ENCODE assay signal across 9 mouse cellular contexts in genomic region chr2:92188744-92189143, GRCm38 (mm10).
DNase-seq lines count a peak whose midpoint lies in the region; ATAC-seq and TF ChIP-seq lines count a peak whose summit lies in the region.
"Had no signal": no experiment of that assay in that cellular context is flagged by ENCODE, and none has a peak within 500 bp of the region (broad histone marks: within the 10 kb centered on the region; RNA-seq: fewer than 3 reads in every experiment).

No protein-coding gene starts in this region.

- ATAC-seq in kidney, postnatal 0 days (replicated peaks; ENCODE audit: low FRiP score, low read depth), result no peak
- ATAC-seq in embryonic facial prominence, embryonic 13.5 days (ENCODE audit: insufficient number of reproducible peaks, insufficient read depth, low FRiP score, low TSS enrichment, low read depth), result no peak
- ATAC-seq in forebrain, embryonic 16.5 days, result no peak
- no peak for ATAC-seq in midbrain, embryonic 14.5 days (ENCODE audit: low FRiP score, low TSS enrichment)
- no peak for ATAC-seq in inflammation-experienced regulatory T-cells, adult 6 months

- peaks cover 15% of the 10 kb centered on the region for H3K4me1 ChIP-seq in kidney, postnatal 0 days (replicated peaks; ENCODE audit: insufficient read depth, low read length)
- H3K4me1 ChIP-seq in embryonic facial prominence, embryonic 13.5 days, result peaks cover 25% of the 10 kb centered on the region
- H3K4me1 ChIP-seq in forebrain, embryonic 16.5 days (replicated peaks; ENCODE audit: control insufficient read depth, insufficient read depth, low read length), result peaks cover 27% of the 10 kb centered on the region
- H3K4me1 ChIP-seq in midbrain, embryonic 14.5 days (ENCODE audit: control insufficient read depth, insufficient read depth, low read length), result peaks cover 37% of the 10 kb centered on the region

- TF ChIP-seq CTCF in kidney, postnatal 0 days (IDR thresholded peaks at IDR 0.05; ENCODE audit: low read depth), result no peak

- 54% methylated on average over 3 of the region's 3 CpGs for WGBS in kidney, postnatal 0 days
- WGBS in embryonic facial prominence, embryonic 13.5 days, result 65% methylated on average over 3 of the region's 3 CpGs
- WGBS in forebrain, embryonic 16.5 days, result 42% methylated on average over 3 of the region's 3 CpGs
- 64% methylated on average over 3 of the region's 3 CpGs for WGBS in midbrain, embryonic 14.5 days

- no peak overlapping the region for H3K27ac ChIP-seq in kidney, postnatal 0 days
- H3K27ac ChIP-seq in embryonic facial prominence, embryonic 13.5 days, result no peak overlapping the region
- no peak overlapping the region for H3K27ac ChIP-seq in forebrain, embryonic 16.5 days (ENCODE audit: low read length)
- no peak overlapping the region for H3K27ac ChIP-seq in midbrain, embryonic 14.5 days (replicated peaks; ENCODE audit: low read depth, low read length)

- no peaks in the 10 kb centered on the region for H3K36me3 ChIP-seq in kidney, postnatal 0 days (ENCODE audit: insufficient read depth, low read length)
- H3K36me3 ChIP-seq in embryonic facial prominence, embryonic 13.5 days, result no peaks in the 10 kb centered on the region
- no peaks in the 10 kb centered on the region for H3K36me3 ChIP-seq in forebrain, embryonic 16.5 days (ENCODE audit: control insufficient read depth, insufficient read depth)
- H3K36me3 ChIP-seq in midbrain, embryonic 14.5 days (ENCODE audit: control insufficient read depth, insufficient read depth, low read length), result no peaks in the 10 kb centered on the region

- peak overlapping the region; percentile 32; the same call in 1 of the 2 replicates for H3K4me2 ChIP-seq in kidney, postnatal 0 days (ENCODE audit: low read length)
- H3K4me2 ChIP-seq in embryonic facial prominence, embryonic 13.5 days, result peak overlapping the region; percentile 48
- H3K4me2 ChIP-seq in forebrain, embryonic 16.5 days (ENCODE audit: low read length), result peak overlapping the region; percentile 23; the same call in 1 of the 2 replicates
- H3K4me2 ChIP-seq in midbrain, embryonic 14.5 days (ENCODE audit: low read length), result peak overlapping the region; percentile 88

- no peak overlapping the region for H3K4me3 ChIP-seq in kidney, postnatal 0 days (replicated peaks; ENCODE audit: low read depth, low read length)
- peak overlapping the region; percentile 12; the same call in 1 of the 2 replicates for H3K4me3 ChIP-seq in embryonic facial prominence, embryonic 13.5 days
- H3K4me3 ChIP-seq in forebrain, embryonic 16.5 days (replicated peaks; ENCODE audit: low read length), result no peak overlapping the region
- 0 out of 2 replicates have a peak overlapping the region, but pooled peaks have one; percentile 15 for H3K4me3 ChIP-seq in midbrain, embryonic 14.5 days (replicated peaks; ENCODE audit: low read depth, low read length)

- H3K27me3 ChIP-seq in kidney, postnatal 0 days (ENCODE audit: insufficient read depth, low read length), result no peaks in the 10 kb centered on the region
- H3K27me3 ChIP-seq in embryonic facial prominence, embryonic 13.5 days, result no peaks in the 10 kb centered on the region
- H3K27me3 ChIP-seq in forebrain, embryonic 16.5 days (replicated peaks; ENCODE audit: control insufficient read depth, insufficient read depth, low read length), result no peaks in the 10 kb centered on the region
- H3K27me3 ChIP-seq in midbrain, embryonic 14.5 days (ENCODE audit: control insufficient read depth, insufficient read depth, low read length), result no peaks in the 10 kb centered on the region

- H3K9ac ChIP-seq in kidney, postnatal 0 days (ENCODE audit: low read depth, low read length), result no peak overlapping the region
- H3K9ac ChIP-seq in embryonic facial prominence, embryonic 13.5 days, result no peak overlapping the region
- H3K9ac ChIP-seq in forebrain, embryonic 16.5 days (replicated peaks; ENCODE audit: low read depth, low read length), result no peak overlapping the region
- no peak overlapping the region for H3K9ac ChIP-seq in midbrain, embryonic 14.5 days (replicated peaks; ENCODE audit: low read length)

- no peak for DNase-seq in kidney, postnatal 0 days (ENCODE audit: low spot score)
- DNase-seq in kidney, adult 11 months, result no peak
- DNase-seq in midbrain, embryonic 14.5 days, result no peak
- DNase-seq in cerebellum, adult 8-10 months, result no peak
- no peak for DNase-seq in kidney, postnatal 4 days
- DNase-seq: lung, adult 18-20 months had no signal

- H3K9me3 ChIP-seq in kidney, postnatal 0 days (replicated peaks; ENCODE audit: low read length), result no peaks in the 10 kb centered on the region
- no peaks in the 10 kb centered on the region for H3K9me3 ChIP-seq in embryonic facial prominence, embryonic 13.5 days
- H3K9me3 ChIP-seq in forebrain, embryonic 16.5 days (ENCODE audit: control insufficient read depth, low read length), result no peaks in the 10 kb centered on the region
- no peaks in the 10 kb centered on the region for H3K9me3 ChIP-seq in midbrain, embryonic 14.5 days (ENCODE audit: control insufficient read depth, low read length)

Comparison
In these comparisons a context has a peak if more than half of its experiments do, and no peak if none do; other contexts are left out.
1. H3K4me2 ChIP-seq: peak in every context shown above with its lines; median percentile 88 in midbrain, embryonic 14.5 days; 48 in embryonic facial prominence, embryonic 13.5 days; 32 in kidney, postnatal 0 days; 23 in forebrain, embryonic 16.5 days.
2. H3K4me3 ChIP-seq: peak in embryonic facial prominence, embryonic 13.5 days (single experiment) and midbrain, embryonic 14.5 days (single experiment); none in kidney, postnatal 0 days (single experiment) and forebrain, embryonic 16.5 days (single experiment).